Mouse (Mus musculus): ENCODE results near the gene Sp8.

Gene Sp8

DNA sequence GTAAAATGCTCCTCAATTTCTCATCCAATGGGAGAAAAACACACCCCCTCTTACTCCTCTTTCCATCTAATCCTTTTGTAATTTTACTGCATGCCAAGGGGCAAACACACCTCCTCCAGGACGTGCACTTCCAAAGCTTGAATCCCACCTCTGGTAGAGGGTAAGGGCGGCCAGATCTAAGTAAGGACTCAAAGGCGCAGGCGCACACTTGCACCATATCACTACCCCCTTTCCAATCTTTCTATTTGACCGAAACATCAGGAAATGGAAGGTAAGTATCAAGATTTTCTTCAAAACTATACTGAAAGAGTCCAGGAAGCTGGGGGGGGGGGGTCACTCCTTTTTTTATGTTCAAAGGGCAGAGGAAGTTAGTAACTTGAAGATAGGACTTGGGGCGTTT, at the start of gene Sp8:
Gene Sp8 (plus strand): TSS at position 109 of the 400 bp plus-strand sequence.
- DNase-seq, result no peak

DNA sequence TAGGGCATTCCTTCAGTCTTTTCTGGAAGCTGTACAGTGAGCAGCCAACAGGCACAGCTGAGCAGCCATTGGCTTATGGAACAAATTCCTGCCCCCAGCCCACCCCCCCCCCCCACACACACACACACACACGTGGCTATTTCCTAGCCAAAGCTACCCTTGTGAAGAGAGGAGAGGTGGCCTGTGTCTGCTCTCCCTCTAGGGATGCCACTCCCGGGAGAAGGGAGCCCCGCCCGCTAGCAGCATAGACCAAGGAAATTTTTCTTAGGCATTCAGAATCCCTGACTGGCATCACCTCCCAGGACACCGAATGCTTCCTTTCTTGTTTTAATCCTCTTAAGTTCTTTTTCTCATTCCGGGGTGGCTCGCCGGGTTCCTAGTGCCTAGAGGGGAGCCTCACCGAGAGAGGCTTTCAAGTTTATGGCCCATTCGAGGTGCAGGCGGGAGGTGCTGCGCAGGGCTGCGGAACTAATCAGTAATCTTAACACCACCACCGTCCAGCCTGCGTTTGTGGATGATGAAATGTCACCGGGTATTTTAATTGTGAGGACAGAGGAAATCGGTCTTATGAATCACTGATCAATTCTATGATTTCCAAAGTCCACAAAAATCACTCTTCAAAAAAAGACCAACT, 34.7 kb upstream of the Sp8 start:
- no peak for DNase-seq

GRCm38 (mm10) chr12:118814561-118814960, 31.6 kb upstream of the Sp8 start:
- DNase-seq, result no peak

- DNase-seq, result no peak
Observed at GRCm38 (mm10) chr12:118816156-118816555, 30.0 kb upstream of the Sp8 start.

DNA sequence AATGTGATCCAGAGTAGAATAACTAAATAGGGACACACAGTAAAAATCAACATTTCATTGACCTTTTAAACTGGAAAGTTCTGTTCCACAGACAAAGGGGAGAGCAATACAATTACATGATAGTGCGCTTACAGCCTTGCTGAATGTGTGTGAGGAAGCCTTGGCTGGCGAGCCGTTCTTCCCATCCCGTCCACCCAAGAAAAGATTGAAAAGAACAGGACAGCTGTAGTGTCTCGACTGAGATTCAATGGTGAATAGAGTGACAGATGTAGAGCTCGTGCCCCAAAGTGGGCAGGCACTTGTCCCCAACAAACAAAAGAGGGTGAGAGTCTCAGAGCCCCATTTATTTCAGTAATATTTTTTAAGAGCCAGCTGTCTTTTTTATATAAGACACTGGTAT, 16.2 kb upstream of the Sp8 start:
- no peak for DNase-seq

GRCm38 (mm10) chr12:118836411-118837341, 9.5 kb upstream of the Sp8 start:
- no peak for DNase-seq

DNA sequence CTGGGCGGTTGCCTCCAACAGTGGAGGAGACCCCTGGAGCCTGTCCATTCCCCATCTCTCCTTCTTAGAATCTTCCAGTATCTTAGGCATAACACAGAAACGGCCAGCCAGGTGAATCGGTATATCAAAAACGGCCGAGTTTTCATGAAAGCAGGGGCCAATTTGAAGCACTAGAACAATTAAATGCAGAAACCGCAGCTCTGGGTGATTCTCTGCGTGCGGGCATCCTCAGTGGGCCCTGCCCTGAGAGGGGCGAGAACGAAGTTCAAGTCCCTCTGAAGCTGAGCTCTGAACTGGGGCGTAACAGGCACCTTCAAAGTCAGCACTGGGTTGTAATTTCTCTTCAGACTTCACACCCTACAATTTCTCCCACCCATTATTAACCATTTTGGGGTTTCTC, 8.8 kb upstream of the Sp8 start:
- DNase-seq, result no peak

- DNase-seq, result no peak
Observed at GRCm38 (mm10) chr12:118838260-118838659, 7.9 kb upstream of the Sp8 start.

- DNase-seq, result no peak
Observed at GRCm38 (mm10) chr12:118839398-118839797, 6.7 kb upstream of the Sp8 start.

DNA sequence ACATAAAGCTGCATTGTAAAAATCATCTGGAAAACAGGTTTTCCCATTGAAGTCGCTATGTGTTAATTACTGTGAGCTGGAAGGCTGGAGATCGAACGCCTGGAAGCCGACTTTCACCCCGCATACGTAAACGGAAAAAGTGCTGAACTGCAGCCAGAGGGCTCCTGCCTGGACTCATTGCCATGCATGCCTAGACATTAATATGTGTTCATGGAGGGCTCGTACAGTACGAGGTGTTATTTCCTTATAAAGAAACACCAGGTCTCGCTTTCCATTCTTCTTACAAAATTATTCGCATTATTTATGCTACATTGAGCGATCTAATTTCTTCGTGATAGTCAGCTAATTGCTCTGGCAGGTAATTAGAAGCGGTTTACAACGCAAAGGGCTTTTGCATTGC, 5.8 kb upstream of the Sp8 start:
- DNase-seq, result no peak

- DNase-seq, result no peak
Observed at GRCm38 (mm10) chr12:118840861-118841260, 5.3 kb upstream of the Sp8 start.

- DNase-seq, result no peak
Observed at GRCm38 (mm10) chr12:118841381-118841922, 4.7 kb upstream of the Sp8 start.

GRCm38 (mm10) chr12:118841971-118842550, 4.1 kb upstream of the Sp8 start:
- DNase-seq, result no peak

- no peak for DNase-seq
Observed at GRCm38 (mm10) chr12:118842671-118843411, 3.3 kb upstream of the Sp8 start.

- DNase-seq, result no peak
Observed at GRCm38 (mm10) chr12:118844111-118844510, 2.0 kb upstream of the Sp8 start.

- DNase-seq, result no peak
Observed at GRCm38 (mm10) chr12:118844841-118845240, 1.3 kb upstream of the Sp8 start.

DNA sequence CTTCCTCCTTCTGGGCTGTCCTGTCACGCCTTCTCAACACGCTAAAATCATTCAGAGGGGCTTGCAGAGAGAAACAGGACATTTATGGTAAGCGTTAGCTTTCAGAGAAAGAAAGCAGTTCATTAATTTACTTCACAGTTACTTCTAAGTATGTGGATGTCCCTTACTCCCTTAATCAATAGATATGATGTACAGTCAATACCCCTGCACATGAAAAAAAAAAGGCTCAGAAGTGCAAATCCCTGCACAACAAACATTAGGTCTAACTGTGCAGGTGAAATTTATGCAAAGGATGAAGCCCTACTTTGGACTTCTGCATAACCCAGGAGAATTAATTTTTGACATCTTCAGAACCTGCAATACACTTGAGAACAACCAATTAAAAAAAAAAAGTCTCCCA, 778 bp upstream of the Sp8 start:
- no peak for DNase-seq

DNA sequence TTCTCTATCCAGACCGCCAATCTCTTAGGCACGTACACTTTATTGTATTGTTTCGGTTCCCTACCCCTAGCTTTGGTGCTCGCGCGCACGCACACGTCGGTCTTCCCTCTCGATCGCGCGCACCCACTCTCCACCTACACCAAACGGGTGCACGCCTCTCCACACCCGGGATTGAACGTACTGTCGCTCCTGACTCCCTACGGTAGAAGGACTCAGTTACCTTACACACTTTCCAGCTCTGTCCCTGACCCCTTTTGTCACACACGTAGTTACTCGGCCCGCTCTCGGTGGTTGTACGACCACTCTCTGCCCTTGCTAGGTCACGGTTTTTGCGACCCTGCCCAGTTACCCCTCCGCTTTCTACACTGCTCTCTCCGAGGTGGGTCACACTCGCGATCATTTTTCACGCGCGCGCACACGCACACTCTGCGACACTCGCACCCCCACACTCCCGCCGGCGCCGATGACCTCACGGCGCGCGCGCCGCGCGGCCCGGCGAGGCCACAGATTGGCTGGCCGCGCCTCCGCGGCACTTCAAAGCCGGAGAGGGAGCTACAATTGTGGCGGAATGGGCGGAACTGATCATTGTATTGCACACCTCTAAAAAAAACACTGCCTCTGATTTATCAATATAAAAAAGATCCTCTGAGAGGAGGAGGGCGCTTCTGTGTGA, 656 bp downstream of the Sp8 start:
- DNase-seq, result no peak

DNA sequence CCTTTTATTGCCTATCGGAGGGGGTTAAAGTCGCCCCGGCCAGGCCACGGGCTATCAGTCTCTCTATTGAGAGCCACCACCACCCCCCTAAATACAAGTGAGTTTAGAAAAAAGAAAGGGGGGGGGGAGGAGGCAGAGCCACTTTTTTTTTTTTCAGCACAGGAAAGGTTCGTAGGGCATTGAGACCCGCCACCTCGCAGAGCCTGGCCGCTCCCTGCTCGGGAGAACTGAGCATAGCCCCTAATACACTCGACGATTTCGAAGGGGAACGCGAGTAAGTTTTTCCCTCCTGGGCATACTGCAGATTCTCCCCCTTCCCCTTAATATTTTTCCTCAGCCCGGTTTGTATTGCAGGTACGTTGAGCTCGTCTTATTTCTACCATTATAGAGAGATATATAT, 1.3 kb downstream of the Sp8 start:
- DNase-seq, result no peak

DNA sequence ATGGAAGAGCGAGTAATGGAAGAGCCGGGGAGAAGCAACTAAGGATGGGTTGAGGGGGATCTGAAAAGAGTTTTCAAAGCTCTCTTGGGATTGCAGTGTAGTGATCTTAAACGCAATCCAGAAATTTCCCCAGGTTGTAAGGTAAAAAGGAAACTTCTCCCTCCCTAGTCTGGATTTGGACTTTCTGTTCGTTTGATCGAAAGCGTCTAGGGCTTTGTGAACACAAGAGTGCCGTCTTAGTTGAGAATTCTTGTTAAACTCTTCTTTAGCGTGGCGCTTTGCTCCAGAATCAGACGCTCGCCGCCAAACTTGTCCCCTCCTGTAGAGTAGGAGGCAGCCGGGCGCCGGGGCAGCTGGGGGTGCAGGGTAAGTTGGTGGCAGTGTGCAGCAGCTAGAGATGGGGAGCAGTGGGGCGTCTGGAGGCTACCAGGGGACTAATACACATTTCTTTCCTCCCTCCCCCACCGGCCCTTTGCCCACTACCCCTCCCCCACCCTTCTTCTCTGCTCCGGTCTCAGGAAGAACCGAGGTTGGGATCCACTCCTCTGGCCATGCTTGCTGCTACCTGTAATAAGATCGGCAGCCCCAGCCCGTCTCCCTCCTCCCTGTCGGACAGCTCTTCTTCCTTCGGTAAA, 1.8 kb downstream of the Sp8 start:
- DNase-seq, result no peak

DNA sequence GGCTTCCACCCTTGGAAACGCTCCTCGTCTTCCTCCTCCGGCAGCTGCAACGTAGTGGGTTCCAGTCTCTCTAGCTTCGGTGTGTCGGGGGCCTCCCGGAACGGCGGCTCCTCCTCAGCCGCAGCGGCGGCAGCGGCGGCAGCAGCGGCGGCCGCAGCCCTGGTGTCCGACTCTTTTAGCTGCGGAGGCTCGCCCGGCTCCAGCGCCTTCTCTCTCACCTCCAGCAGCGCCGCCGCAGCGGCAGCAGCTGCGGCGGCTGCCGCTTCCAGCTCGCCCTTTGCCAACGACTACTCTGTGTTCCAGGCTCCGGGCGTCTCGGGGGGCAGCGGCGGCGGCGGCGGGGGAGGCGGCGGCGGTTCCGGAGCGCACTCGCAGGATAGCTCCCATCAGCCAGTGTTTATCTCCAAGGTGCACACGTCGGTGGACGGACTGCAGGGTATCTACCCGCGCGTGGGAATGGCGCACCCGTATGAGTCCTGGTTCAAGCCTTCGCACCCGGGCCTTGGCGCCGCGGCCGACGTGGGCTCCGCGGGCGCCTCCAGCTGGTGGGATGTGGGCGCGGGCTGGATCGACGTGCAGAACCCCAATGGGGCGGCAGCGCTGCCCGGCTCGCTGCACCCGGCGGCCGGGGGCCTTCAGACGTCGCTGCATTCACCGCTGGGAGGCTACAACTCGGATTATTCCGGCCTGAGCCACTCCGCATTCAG, 2.5 kb downstream of the Sp8 start:
- no peak for DNase-seq
